Mouse (Mus musculus): ENCODE results near the gene Prkcd.

Gene Prkcd

DNA sequence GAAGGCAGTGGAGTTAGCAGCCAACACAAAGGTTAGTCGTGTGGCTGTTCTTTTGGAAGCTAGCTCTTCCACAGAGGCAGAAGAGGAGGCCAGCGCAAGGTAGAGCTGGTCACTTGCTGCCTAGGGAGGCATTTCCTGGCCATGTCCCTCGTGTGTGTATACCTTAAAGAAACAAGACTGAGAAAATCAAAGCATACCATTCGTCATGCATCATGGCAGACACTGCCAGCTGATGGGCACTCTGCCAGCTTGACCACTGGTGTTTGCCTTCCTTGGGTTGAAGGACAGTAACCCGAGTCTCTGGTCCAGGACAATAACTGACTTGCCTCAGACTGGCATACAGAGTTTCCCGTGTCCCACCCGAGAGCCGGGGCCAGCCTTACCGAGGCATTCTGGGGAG, 55.7 kb downstream of the Prkcd start:
- no peak for DNase-seq

DNA sequence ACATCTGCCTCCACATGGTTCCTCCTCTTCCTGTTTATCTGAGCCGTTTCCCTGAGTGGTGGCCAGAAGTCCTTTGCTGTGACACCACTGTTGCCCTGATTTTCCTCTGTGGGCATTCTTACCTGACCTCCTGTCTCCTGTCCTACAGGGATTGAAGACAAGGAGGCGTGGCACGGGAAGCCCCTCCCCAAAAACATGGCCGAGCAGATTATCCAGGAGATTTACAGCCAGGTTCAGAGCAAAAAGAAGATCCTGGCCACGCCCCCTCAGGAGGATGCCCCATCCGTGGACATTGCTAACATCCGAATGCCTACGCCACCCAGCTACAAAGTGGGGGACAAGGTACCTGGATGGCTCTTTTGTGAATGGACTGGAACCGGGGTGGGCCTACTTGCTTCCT, 58.0 kb downstream of the Prkcd start:
- DNase-seq = no peak

DNA sequence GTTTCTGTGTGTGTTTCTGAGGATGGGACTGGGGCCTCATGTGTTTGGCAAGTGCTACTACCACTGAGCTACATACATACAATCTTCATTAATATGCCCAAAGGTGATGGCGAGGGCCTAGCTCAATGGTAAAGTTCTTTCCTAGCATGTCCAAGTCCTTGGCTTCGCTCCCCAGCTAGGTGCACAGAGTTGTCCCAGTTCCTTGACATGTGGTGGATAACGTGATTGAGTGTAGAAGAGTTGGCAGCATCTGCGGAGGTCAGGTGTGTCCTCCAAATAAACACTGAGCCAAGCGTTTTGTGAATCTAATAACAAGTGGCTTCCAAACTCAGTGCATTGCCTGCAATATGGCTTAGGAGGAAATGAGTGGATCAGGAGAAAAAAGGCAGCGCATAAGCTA, 59.7 kb downstream of the Prkcd start:
- no peak for DNase-seq

DNA sequence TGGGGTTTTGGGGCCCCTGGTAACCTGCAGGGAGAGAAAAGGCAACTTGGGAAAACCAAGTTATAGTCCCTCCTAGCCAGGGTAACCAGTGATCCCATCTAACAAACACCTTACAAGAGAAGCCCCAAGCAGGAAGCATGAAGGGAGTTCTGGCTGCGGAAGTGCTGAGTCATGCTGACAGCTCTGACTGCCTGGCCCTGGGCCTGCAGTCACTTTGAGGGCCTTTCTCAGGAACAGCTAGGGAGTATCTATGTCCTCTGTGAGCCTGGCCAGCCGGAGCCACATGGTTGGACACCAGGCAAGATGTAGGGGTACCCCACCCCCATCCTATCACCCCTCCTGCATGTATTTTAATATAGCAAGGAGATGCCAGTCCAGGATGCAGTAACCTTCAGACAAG, 61.6 kb downstream of the Prkcd start:
- DNase-seq = no peak

DNA sequence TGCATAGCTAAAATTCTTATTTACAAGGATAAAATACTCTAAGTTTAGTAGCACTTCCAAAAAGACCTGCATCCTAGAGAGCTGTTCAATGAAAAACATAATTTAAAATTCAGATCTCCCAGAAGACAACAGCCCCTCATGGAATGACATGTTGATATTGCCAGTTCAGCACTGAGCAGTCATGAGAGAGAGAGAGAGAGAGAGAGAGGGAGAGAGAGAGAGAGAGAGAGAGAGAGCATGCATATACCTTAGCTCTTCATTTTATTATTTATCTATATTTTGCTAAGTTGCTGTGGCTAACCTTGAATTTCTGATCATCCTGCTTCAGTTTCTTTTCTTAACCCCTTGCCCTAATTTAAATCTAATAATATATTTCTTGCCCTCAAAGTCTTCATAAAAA, 63.7 kb downstream of the Prkcd start:
- no peak for DNase-seq

DNA sequence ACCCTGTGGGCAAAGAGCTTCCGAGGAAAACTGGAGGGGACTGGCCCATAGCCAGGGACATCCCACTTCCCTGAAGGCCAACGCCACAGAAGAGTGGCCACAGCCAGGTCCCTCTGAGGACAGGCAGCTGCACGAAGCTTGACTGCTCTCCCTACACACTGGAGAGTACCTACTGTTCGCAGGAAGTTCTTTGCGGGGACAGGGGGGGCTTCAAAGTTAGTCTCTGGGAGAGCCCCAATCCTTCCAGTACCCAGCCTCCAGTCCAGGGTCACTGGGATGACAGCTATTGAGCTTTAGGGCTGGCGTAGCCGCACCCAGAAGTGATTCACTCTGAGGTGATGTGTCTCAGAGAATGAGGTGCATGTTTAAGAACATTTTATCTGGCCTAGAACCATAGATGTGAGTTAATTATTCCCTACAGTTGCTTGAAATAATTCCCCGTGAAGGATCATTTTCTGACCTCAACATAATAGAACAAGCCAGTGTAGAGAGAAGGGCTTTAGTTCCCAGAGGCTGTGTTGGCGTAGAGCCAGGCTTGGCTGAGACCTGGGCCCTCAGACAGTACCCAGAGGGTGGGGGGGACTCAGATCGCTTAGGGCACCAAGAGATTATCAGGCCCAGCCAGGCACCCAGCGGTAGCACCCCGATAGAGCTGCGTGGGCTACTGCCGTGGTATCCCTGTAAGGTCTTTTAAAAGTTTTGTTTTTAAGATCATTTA, 64.4 kb downstream of the Prkcd start:
- no peak for DNase-seq

DNA sequence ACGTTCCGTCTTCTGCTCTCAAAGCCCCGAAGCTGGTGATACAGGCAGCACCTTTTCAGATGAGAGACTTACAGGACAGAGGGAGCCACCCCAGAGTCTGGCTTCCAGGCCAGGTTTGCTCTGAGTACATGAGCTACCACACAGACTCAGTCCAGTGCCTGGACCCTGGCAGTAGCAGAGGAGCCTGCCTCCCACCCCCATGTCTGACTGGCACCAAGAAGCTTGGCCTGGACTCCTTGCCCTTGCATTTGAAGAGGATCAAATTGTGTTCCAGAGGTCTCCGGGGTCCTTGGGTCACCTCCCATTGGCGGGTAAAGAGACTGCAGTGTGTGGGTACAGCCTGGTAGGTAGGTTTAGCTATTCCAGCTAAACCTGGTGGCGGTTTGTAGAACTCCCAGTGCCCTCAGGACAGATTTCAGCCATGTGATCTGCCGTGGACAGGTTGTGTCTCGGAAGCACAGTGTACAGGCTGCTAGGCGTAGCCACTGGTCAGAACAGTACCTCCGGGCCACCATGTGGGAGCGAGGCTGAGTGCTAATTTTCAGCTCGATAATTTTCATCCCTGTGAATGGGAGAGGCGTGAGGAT, 65.1 kb downstream of the Prkcd start:
- no peak for DNase-seq

DNA sequence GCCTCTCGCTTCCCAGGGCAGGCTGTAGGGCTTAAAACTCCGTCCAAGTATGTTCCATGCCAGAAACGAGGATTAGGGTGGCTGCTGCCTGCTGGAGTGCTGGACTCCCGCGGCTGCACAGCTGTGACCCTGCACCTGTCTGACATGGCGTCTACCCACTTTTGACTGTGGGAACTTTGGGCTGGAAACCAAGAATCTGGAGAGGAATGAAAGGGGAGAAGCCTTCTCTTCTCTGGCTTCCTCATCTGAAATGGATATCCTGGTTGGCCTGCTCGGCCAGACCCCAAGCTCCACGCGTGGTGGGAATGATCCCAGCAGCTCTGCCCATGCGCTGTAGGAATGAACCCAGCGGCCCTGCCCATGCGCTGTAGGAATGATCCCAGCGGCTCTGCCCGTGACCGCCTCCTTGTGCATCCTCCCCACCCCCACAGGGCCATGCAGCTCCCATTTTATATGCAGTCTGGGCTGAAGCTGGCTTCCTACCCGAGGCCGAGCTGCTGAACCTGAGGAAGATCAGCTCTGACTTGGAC, 66.6 kb downstream of the Prkcd start:
- no peak for DNase-seq

DNA sequence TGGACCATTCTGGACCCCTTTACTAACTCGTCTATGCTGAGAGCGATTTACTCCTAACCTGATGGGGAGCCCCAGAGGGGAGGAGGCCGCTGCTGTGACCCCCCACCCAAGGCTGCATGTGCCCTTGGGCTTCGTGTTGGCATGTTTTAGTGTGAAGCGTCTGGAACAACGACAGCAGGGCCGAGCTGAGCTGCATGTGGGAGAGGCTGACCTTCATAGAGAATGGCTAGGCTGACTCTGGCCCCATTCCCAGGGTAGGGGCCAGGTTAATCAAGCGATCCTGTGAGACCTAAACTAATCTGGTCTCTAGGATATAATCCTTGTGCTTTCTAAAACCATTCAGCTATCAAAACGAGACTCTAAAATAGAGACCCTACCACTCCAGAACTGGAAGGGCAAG, 68.3 kb downstream of the Prkcd start:
- DNase-seq = no peak

DNA sequence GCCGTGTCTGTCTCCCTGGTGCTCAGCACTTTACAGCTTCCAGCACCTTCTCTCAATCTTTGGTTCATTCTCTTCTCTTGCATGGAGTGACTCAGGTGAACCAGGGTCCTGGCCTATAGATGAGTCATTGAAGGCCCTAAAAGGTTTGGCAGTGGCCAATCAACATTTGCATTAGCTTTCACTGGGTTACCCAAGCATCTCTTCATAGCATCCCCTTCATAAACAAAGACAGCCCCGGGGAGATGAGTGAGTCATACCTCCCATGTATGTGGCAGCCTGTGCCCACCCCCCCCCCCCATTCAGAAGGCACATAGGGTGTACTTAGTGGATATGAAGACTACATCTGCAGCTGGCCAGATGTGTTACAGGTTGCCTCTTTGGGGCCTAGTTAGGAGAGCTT, 69.4 kb downstream of the Prkcd start:
- DNase-seq = no peak

DNA sequence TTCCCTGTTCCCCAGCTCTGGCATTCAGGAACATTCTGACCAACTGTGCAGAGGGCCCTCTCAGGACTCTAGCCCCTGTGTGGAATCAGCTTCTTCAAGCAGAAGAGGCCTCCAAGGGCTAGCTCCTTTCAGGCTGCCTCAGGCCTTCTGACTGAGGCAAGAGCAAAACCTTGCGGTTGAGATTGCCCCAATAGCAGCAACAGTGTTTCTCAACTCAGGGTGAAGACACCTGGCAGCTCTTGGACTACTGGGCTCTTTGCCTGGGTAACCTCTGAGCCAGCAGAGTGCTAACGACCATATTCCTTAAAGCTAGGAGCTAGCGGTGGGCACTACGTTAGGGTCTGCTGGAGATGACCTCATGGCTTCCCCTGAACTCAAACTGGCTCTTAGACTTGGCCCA, 72.8 kb downstream of the Prkcd start:
- no peak for DNase-seq

DNA sequence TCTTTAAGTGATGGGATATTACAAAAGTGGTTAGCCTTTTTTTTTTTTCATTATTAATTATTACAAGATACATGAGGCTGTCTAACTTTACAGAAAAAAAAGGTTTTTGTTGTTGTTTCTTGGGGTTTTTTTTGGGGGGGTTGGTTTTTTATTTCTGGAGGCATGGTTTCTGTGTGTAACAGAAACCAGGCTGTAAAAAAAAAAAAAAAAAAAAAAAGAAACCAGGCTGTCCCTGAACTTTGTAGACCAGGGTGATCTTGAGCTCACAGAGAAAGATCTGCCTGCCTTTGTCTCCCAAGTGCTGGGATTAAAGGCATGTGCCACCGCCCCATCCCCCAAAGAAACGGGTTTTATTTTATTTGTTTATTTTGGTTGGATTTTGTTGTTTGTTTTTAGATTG, 74.0 kb downstream of the Prkcd start:
- DNase-seq = no peak

DNA sequence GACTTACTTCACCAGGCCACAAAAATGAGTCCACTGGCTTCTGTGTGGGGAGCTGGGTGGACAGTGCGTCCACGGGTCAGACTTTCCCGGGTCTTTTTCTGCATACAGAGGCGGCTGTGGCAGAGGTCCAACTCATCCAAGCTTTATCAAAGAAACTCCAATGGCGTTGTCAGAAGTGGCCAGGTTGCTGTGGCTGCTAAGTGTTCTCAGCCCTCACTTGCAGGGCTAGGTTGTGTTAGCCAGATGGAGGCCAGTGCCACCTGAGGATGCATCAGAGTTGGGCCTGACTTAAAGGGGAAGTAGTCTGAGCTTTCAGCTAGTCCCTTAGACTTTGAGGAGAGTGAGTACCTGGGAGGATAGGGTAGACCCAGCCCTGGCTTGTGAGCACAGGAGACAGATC, 74.5 kb downstream of the Prkcd start:
- no peak for DNase-seq

DNA sequence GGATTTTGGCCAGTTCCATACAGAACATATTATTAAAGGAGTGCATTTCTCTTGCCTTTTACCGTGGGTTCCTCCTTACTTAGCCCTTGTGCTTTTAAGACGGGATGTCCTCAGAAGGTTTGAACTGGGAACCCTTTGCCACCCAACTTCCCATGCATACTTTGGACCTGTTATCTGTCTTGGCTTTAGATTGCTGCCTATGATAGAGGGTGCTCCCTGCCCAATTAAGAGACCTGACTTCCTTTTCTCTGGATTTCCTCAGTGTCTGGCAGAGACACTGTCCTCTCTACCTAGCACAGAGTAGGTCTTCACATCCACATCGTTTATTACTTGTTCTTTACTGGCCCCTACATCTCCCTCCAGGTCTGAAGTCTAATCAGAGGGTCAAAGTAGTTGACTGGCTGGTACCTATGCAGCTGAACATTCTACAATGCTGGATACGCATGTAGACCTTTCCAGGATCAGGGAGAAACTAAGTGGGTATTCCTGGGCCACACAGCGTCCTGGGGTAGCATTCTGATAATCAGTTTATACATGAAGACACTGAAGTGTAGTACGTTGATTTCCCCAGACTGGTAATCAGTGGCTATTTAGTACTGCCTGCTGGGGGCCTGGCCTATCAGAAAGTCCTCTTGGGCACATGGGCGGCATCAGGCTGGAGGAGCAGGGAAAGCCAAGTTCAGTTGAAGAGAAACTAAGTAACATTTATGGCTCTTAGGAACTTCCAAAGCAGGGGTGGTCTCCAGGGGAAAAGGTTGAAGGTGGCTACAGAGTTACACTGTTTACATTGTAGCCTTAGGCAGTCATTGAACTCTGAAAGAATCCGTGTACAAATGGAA, 75.6 kb downstream of the Prkcd start:
- no peak for DNase-seq

DNA sequence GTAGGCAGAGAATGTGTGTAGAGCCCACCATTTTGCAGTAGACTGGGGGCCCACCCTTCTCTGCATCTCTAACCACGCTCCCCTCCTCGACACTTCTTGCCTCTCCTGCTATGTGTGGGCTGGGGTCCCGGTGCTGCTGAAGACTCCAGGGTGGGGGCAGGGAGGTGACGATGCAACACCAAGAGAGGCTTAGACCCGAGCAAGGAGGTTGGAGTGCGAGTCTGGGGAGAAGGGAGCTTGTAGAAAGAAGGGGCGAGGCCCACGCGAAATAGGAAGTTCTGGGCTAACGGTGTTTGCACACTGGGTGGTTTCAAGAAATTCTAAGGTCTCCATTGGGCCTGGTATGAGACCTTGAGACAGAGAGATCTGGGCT, 76.2 kb downstream of the Prkcd start:
- DNase-seq = peak; percentile 24 to 28

DNA sequence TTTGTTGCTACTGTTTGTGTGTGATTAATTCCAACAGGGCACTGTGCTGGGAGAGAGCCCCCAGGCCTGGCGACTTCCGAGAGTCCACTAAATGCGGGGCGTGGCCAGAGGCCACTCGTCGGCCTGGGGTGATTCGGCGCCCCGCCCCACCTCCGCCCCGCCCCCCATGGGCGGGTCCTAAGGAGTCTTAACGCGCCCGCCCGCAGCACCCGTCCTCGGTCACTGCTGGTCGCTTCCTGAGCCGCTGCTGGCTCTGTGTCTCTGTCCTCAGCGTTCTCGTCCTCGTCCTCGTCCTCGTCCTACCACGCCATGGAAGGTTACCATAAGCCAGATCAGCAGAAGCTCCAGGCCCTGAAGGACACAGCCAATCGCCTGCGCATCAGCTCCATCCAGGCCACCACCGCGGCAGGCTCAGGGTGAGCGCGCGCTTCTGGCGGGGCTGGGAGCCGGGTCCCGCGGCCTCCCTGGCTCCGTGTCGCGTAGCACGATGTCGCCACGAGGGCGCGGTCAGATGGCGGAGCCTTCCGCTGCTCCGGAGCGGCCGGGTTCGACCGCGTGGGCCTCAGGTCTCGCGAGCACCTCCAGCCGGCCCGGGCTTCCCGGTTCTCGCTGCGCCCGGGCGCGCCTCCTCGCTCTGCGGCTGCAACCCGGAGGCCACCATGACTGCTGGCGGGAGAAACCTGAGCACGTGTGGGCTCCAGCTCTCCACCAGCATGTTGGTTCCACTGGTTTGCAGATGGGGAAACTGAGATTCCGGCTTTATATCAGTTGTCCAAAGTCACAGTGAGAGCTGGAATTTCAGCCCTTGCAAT, 76.8 kb downstream of the Prkcd start:
- peak; percentile 84 to 86 for DNase-seq

DNA sequence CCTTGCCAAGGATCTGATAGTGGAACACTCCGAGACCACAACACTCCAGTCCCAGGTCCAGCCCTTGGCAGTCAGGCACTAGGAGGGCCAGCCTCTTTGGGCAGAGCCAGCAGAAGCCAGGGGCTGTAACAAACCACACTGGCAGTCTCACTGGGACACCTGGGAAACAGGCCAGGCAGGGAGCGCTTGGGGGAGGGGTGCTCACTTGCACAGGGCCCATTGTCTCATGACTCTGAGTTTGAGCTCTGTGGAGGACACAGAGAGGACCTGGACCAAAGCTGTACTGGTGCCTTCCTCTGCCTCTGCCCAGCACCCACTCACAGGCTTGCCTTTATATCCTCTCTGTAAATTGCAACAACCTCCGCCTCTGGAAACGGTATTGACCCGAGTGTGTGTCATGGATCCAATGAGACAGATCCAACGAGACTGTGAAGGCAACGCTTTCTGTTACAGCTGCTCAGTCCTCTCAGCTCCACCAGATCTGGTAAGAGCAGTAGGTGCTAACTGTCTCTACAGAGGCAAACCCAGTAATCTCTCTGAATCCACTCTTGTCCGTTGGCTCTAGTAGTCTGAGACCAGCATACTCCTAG, 77.8 kb downstream of the Prkcd start, which contains the start of gene Tkt:
Tkt (plus strand) TSS at position 229 of the 590 bp plus-strand sequence.
- DNase-seq = peak in 1 of 2 experiments; percentile 30
